Mouse (Mus musculus) midbrain, embryonic 15.5 days (tissue): ENCODE results near the gene Als2cr12. TPM values are rescaled to one million over a fixed set of nuclear protein-coding genes. Genes with fewer than 3 reads are reported as not detected.
"Not testable (repeated sequence)": the region's sequence is repeated elsewhere in the genome, so short reads cannot be mapped to it uniquely, and the experiment has no call there.

ENCODE experiments used
- ATAC-seq: fragments of 200-750 bp; cut with Nextera tagmentation; replicated peaks from 2 replicates; pipeline ENCODE4 v1.8.0; 2017; ENCODE audit warnings: moderate TSS enrichment
- H3K27ac ChIP-seq: fragments of 300-500 bp; sonication (generic); 2 replicates; pipeline ENCODE4 v1.5.1; 2015; ENCODE audit warnings: mild to moderate bottlenecking, inconsistent platforms
- H3K27me3 ChIP-seq: fragments of 300-500 bp; sonication (generic); replicated peaks from 2 replicates; pipeline ENCODE4 v1.6.1; 2015; ENCODE audit warnings: inconsistent platforms
- H3K36me3 ChIP-seq: fragments of 300-500 bp; sonication (generic); replicated peaks from 2 replicates; pipeline ENCODE4 v1.6.1; 2015; ENCODE audit warnings: inconsistent platforms
- H3K4me1 ChIP-seq: fragments of 300-500 bp; sonication (generic); 2 replicates; pipeline ENCODE4 v1.6.1; 2015; ENCODE audit warnings: inconsistent platforms
- H3K4me2 ChIP-seq: fragments of 300-500 bp; sonication (generic); 2 replicates; pipeline ENCODE4 v1.6.1; 2015; ENCODE audit warnings: inconsistent platforms, mild to moderate bottlenecking, moderate library complexity
- H3K4me3 ChIP-seq: fragments of 300-500 bp; sonication (generic); 2 replicates; pipeline ENCODE4 v1.5.1; 2015; ENCODE audit warnings: mild to moderate bottlenecking, inconsistent platforms
- H3K9ac ChIP-seq: fragments of 300-500 bp; sonication (generic); 2 replicates; pipeline ENCODE4 v1.6.1; 2015; ENCODE audit warnings: mild to moderate bottlenecking, inconsistent platforms
- H3K9me3 ChIP-seq: fragments of 300-500 bp; sonication (generic); 2 replicates; pipeline ENCODE4 v1.6.1; 2016; ENCODE audit warnings: inconsistent platforms
- WGBS: fragments of 180-500 bp; shearing (Covaris S2); methylation state at CpG from one replicate; pipeline ENCODE4 v1.1.7; 2015; ENCODE audit warnings: mixed read lengths; 5-methylcytosine and 5-hydroxymethylcytosine counted together
- polyA plus RNA-seq: library from polyadenylated mRNA; unstranded; fragments of >200 nt; fragmentation: Nextera tagmentation; extraction: Ambion mirVana; gene quantifications from 2 replicates; pipeline ENCODE4 v1.2.1, GENCODE M21; 2015

Als2cr12 gene
- polyA plus RNA-seq, 1 experiment from 2014 or later = not detected

- 67% methylated on average over 3 of the region's 3 CpGs for WGBS
- Histone ChIP-seq H3K36me3 (no peaks in the 10 kb centered on the region), H3K4me1 (no peaks in the 10 kb centered on the region), H3K4me2 (no peak overlapping the region), H3K27ac (no peak overlapping the region), H3K9me3 (no peaks in the 10 kb centered on the region), H3K9ac (no peak overlapping the region), H3K27me3 (no peaks in the 10 kb centered on the region), H3K4me3 (no peak overlapping the region)
- no peak for ATAC-seq
Measured at GRCm38 (mm10) chr1:58699988-58700387, 4.2 kb upstream of the Als2cr12 start.

- H3K27me3 ChIP-seq = no peaks in the 10 kb centered on the region
- H3K9me3 ChIP-seq = no peaks in the 10 kb centered on the region
- H3K36me3 ChIP-seq = no peaks in the 10 kb centered on the region
- WGBS = 87% methylated on average over 4 of the region's 4 CpGs
- H3K4me3 ChIP-seq = no peak overlapping the region
- no peaks in the 10 kb centered on the region for H3K4me1 ChIP-seq
- no peak overlapping the region for H3K4me2 ChIP-seq
- no peak for ATAC-seq
- no peak overlapping the region for H3K27ac ChIP-seq
- H3K9ac ChIP-seq = no peak overlapping the region
Measured at GRCm38 (mm10) chr1:58698781-58699180, 3.0 kb upstream of the Als2cr12 start.

- not testable (repeated sequence) for ATAC-seq, H3K4me3 ChIP-seq, H3K4me2 ChIP-seq, H3K9me3 ChIP-seq, H3K4me1 ChIP-seq, H3K9ac ChIP-seq, H3K27me3 ChIP-seq, H3K36me3 ChIP-seq, H3K27ac ChIP-seq
- 56% methylated on average over 1 of the region's 1 CpGs for WGBS
Measured at GRCm38 (mm10) chr1:58697607-58698006, 1.8 kb upstream of the Als2cr12 start.

GRCm38 (mm10) chr1:58693696-58694095 is 2.1 kb downstream of the Als2cr12 start:
- no peaks in the 10 kb centered on the region for H3K9me3 ChIP-seq
- no peaks in the 10 kb centered on the region for H3K4me1 ChIP-seq
- no peak overlapping the region for H3K4me2 ChIP-seq
- no peaks in the 10 kb centered on the region for H3K27me3 ChIP-seq
- no peak overlapping the region for H3K27ac ChIP-seq
- ATAC-seq = no peak
- no peak overlapping the region for H3K9ac ChIP-seq
- H3K36me3 ChIP-seq = no peaks in the 10 kb centered on the region
- WGBS = 77% methylated on average over 1 of the region's 1 CpGs
- H3K4me3 ChIP-seq = no peak overlapping the region

GRCm38 (mm10) chr1:58691718-58692117 is 4.1 kb downstream of the Als2cr12 start:
- H3K4me1 ChIP-seq = not testable (repeated sequence)

GRCm38 (mm10) chr1:58690834-58691488 is 4.8 kb downstream of the Als2cr12 start:
- H3K4me3 ChIP-seq, H3K4me2 ChIP-seq, ATAC-seq, H3K4me1 ChIP-seq, H3K9me3 ChIP-seq, H3K9ac ChIP-seq, H3K27me3 ChIP-seq, H3K27ac ChIP-seq, H3K36me3 ChIP-seq: not testable (repeated sequence)
- 67% methylated on average over 3 of the region's 3 CpGs for WGBS

More at GRCm38 (mm10) chr1:58691718-58692117, 4.1 kb downstream of the Als2cr12 start:
- H3K27ac ChIP-seq, H3K4me3 ChIP-seq, H3K9ac ChIP-seq, H3K9me3 ChIP-seq, H3K36me3 ChIP-seq, ATAC-seq, H3K4me2 ChIP-seq, H3K27me3 ChIP-seq: not testable (repeated sequence)
- WGBS = 67% methylated on average over 1 of the region's 1 CpGs

GRCm38 (mm10) chr1:58690006-58690744 is 5.6 kb downstream of the Als2cr12 start:
- no peaks in the 10 kb centered on the region for H3K36me3 ChIP-seq
- no peaks in the 10 kb centered on the region for H3K27me3 ChIP-seq
- H3K4me1 ChIP-seq = no peaks in the 10 kb centered on the region
- H3K4me3 ChIP-seq = no peak overlapping the region
- no peak overlapping the region for H3K9ac ChIP-seq
- no peaks in the 10 kb centered on the region for H3K9me3 ChIP-seq
- no peak overlapping the region for H3K4me2 ChIP-seq
- H3K27ac ChIP-seq = no peak overlapping the region
- ATAC-seq = no peak
- 76% methylated on average over 6 of the region's 6 CpGs for WGBS

GRCm38 (mm10) chr1:58689426-58689825 is 6.4 kb downstream of the Als2cr12 start:
- Histone ChIP-seq H3K9ac (no peak overlapping the region), H3K4me1 (no peaks in the 10 kb centered on the region), H3K27ac (no peak overlapping the region), H3K9me3 (no peaks in the 10 kb centered on the region), H3K4me2 (no peak overlapping the region), H3K4me3 (no peak overlapping the region), H3K27me3 (no peaks in the 10 kb centered on the region), H3K36me3 (no peaks in the 10 kb centered on the region)
- no peak for ATAC-seq
- 87% methylated on average over 1 of the region's 1 CpGs for WGBS

- not testable (repeated sequence) for ATAC-seq, H3K27ac ChIP-seq, H3K4me3 ChIP-seq, H3K36me3 ChIP-seq, H3K9ac ChIP-seq, H3K27me3 ChIP-seq, H3K4me2 ChIP-seq, H3K9me3 ChIP-seq, H3K4me1 ChIP-seq
- WGBS = 81% methylated on average over 5 of the region's 5 CpGs
Measured at GRCm38 (mm10) chr1:58678412-58678811, 17.4 kb downstream of the Als2cr12 start.

- Histone ChIP-seq H3K9me3 (no peaks in the 10 kb centered on the region), H3K9ac (no peak overlapping the region), H3K4me3 (no peak overlapping the region), H3K4me2 (no peak overlapping the region), H3K27me3 (no peaks in the 10 kb centered on the region), H3K27ac (no peak overlapping the region), H3K36me3 (no peaks in the 10 kb centered on the region), H3K4me1 (no peaks in the 10 kb centered on the region)
- ATAC-seq = no peak
- 91% methylated on average over 1 of the region's 1 CpGs for WGBS
Measured at GRCm38 (mm10) chr1:58677575-58677974, 18.2 kb downstream of the Als2cr12 start.

GRCm38 (mm10) chr1:58675011-58675410 is 20.8 kb downstream of the Als2cr12 start:
- Histone ChIP-seq H3K4me2 (no peak overlapping the region), H3K27me3 (no peaks in the 10 kb centered on the region), H3K9ac (no peak overlapping the region), H3K4me3 (no peak overlapping the region), H3K36me3 (no peaks in the 10 kb centered on the region), H3K4me1 (no peaks in the 10 kb centered on the region), H3K27ac (no peak overlapping the region), H3K9me3 (no peaks in the 10 kb centered on the region)
- WGBS = 87% methylated on average over 3 of the region's 3 CpGs
- no peak for ATAC-seq

- H3K4me2 ChIP-seq = no peak overlapping the region
- ATAC-seq = no peak
- H3K27me3 ChIP-seq = no peaks in the 10 kb centered on the region
- no peak overlapping the region for H3K27ac ChIP-seq
- H3K4me3 ChIP-seq = no peak overlapping the region
- no peaks in the 10 kb centered on the region for H3K36me3 ChIP-seq
- WGBS = 89% methylated on average over 2 of the region's 2 CpGs
- H3K9me3 ChIP-seq = no peaks in the 10 kb centered on the region
- H3K4me1 ChIP-seq = no peaks in the 10 kb centered on the region
- no peak overlapping the region for H3K9ac ChIP-seq
Measured at GRCm38 (mm10) chr1:58672116-58672515, 23.7 kb downstream of the Als2cr12 start.

- not testable (repeated sequence) for H3K4me1 ChIP-seq, H3K9me3 ChIP-seq, ATAC-seq, H3K36me3 ChIP-seq, H3K4me3 ChIP-seq, H3K27ac ChIP-seq, H3K27me3 ChIP-seq, H3K9ac ChIP-seq, H3K4me2 ChIP-seq
- 87% methylated on average over 3 of the region's 3 CpGs for WGBS
Measured at GRCm38 (mm10) chr1:58669635-58670034, 26.2 kb downstream of the Als2cr12 start.
